Mouse (Mus musculus): ENCODE measurements around the gene Eloa.

- TF ChIP-seq CTCF (IDR thresholded peaks at IDR 0.05; ENCODE audit: low read depth) (no peak), EP300 (optimal IDR thresholded peaks at IDR 0.05) (no peak)
Measured at GRCm38 (mm10) chr4:136025350-136025749, 3.8 kb upstream of the Eloa start.
